Mouse (Mus musculus) heart, embryonic 14.5 days (tissue): ENCODE measurements around the gene Fbxo31. TPM values are rescaled to one million over a fixed set of nuclear protein-coding genes. Genes with fewer than 3 reads are reported as not detected.
A peak's percentile ranks its signal among the peaks of the same experiment; 100 is the strongest.

Source experiments
- ATAC-seq: fragments of 200-750 bp; cut with Nextera tagmentation; 2 replicates; pipeline ENCODE4 v1.8.0; 2017; ENCODE audit warnings: low read depth, moderate TSS enrichment; ENCODE audit not compliant: insufficient number of reproducible peaks, insufficient read depth, low FRiP score
- H3K27ac ChIP-seq, 2 experiments: fragments of 200-500 bp in 1 of 2; fragments of 300-500 bp in 1 of 2; sonication (generic) in 1 of 2; replicated peaks in 1 of 2; 2 replicates each; pipeline ENCODE4 v1.5.1; 2012 to 2014; ENCODE audit warnings: low read depth in 2 of 2, low read length in 2 of 2, control low read depth in 1 of 2, mild to moderate bottlenecking in 1 of 2, mixed read lengths in 1 of 2; ENCODE audit not compliant: control insufficient read depth in 1 of 2, insufficient read depth in 1 of 2
- H3K27me3 ChIP-seq: fragments of 300-500 bp; sonication (generic); 2 replicates; pipeline ENCODE4 v1.6.1; 2014; ENCODE audit warnings: mild to moderate bottlenecking, low read length, control low read depth; ENCODE audit not compliant: control insufficient read depth, insufficient read depth
- H3K36me3 ChIP-seq: fragments of 300-500 bp; sonication (generic); 2 replicates; pipeline ENCODE4 v1.6.1; 2014; ENCODE audit warnings: mild to moderate bottlenecking, control low read depth, low read length, mixed read lengths; ENCODE audit not compliant: control insufficient read depth, insufficient read depth
- H3K4me1 ChIP-seq, 2 experiments: fragments of 200-500 bp in 1 of 2; fragments of 300-500 bp in 1 of 2; sonication (generic) in 1 of 2; 2 replicates each; pipeline ENCODE4 v1.6.1; 2012 to 2014; ENCODE audit warnings: low read length in 2 of 2, control low read depth in 1 of 2, mixed read lengths in 1 of 2; ENCODE audit not compliant: control insufficient read depth in 2 of 2, insufficient read depth in 2 of 2
- H3K4me2 ChIP-seq: fragments of 300-500 bp; sonication (generic); 2 replicates; pipeline ENCODE4 v1.6.1; 2014; ENCODE audit warnings: mild to moderate bottlenecking, low read length
- H3K4me3 ChIP-seq, 2 experiments: fragments of 200-500 bp in 1 of 2; fragments of 300-500 bp in 1 of 2; sonication (generic) in 1 of 2; 2 replicates each; pipeline ENCODE4 v1.5.1; 2012 to 2014; ENCODE audit warnings: low read length in 2 of 2, mild to moderate bottlenecking in 2 of 2, control low read depth in 1 of 2, low read depth in 1 of 2, moderate library complexity in 1 of 2; ENCODE audit not compliant: control insufficient read depth in 1 of 2, insufficient read depth in 1 of 2
- H3K9ac ChIP-seq: fragments of 300-500 bp; sonication (generic); 2 replicates; pipeline ENCODE4 v1.6.1; 2014; ENCODE audit warnings: mild to moderate bottlenecking, low read length
- H3K9me3 ChIP-seq: fragments of 300-500 bp; sonication (generic); 2 replicates; pipeline ENCODE4 v1.6.1; 2016; ENCODE audit warnings: low read length, control low read depth; ENCODE audit not compliant: control insufficient read depth
- WGBS: fragments of 180-500 bp; shearing (Covaris S2); extraction: QIAGEN DNeasy Blood & Tissue Kit; methylation state at CpG from one replicate; pipeline ENCODE4 v1.1.7; 2014; 5-methylcytosine and 5-hydroxymethylcytosine counted together
- polyA plus RNA-seq: library from polyadenylated mRNA; unstranded; fragments of >200 nt; fragmentation: Nextera tagmentation; extraction: Ambion mirVana; gene quantifications from 2 replicates; pipeline ENCODE4 v1.2.1, GENCODE M21; 2014

Gene Fbxo31
- 9.8 and 11.8 TPM in 2 replicates for polyA plus RNA-seq

- Histone ChIP-seq H3K9ac (peak within 1 kb of the TSS; percentile 86), H3K4me1 (peaks cover 11 to 17% of the 10 kb centered on the region in 2 experiments), H3K36me3 (no peaks in the 10 kb centered on the region), H3K4me3 (peak within 1 kb of the TSS; percentile 80 to 81), H3K4me2 (peak within 1 kb of the TSS; percentile 81), H3K27me3 (no peaks in the 10 kb centered on the region), H3K27ac (0 out of 4 replicates have a peak within 1 kb of the TSS, but pooled peaks of 1 of the 2 experiments have one; percentile 9), H3K9me3 (no peaks in the 10 kb centered on the region)
- WGBS = 2% methylated on average over 63 of the region's 63 CpGs
- ATAC-seq = peak; percentile 91
These were observed at the start of gene Fbxo31 for GRCm38 (mm10) chr8:121578676-121579451. Fbxo31 (minus strand) TSS chr8:121578806.

GRCm38 (mm10) chr8:121623043-121623442 is 44.4 kb upstream of the Fbxo31 start:
- no peaks in the 10 kb centered on the region for H3K27me3 ChIP-seq
- H3K4me3 ChIP-seq = no peak overlapping the region
- no peak overlapping the region for H3K9ac ChIP-seq
- no peak overlapping the region for H3K27ac ChIP-seq
- H3K9me3 ChIP-seq = no peaks in the 10 kb centered on the region
- 87% methylated on average over 8 of the region's 8 CpGs for WGBS
- no peak overlapping the region for H3K4me2 ChIP-seq
- ATAC-seq = no peak
- peaks cover 22% of the 10 kb centered on the region for H3K36me3 ChIP-seq
- H3K4me1 ChIP-seq = peaks cover 46 to 63% of the 10 kb centered on the region in 2 experiments

- Histone ChIP-seq H3K36me3 (peaks cover 22% of the 10 kb centered on the region; the same call in 1 of the 2 replicates), H3K27ac (no peak overlapping the region), H3K9ac (no peak overlapping the region), H3K4me1 (peaks cover 44 to 65% of the 10 kb centered on the region in 2 experiments), H3K4me3 (no peak overlapping the region), H3K9me3 (no peaks in the 10 kb centered on the region), H3K27me3 (no peaks in the 10 kb centered on the region), H3K4me2 (no peak overlapping the region)
- WGBS = 60% methylated on average over 1 of the region's 1 CpGs
- no peak for ATAC-seq
These were observed 43.3 kb upstream of the Fbxo31 start for GRCm38 (mm10) chr8:121621879-121622278.

GRCm38 (mm10) chr8:121620801-121621516 is 42.4 kb upstream of the Fbxo31 start:
- Histone ChIP-seq H3K9ac (peak overlapping the region; percentile 41; the same call in 1 of the 2 replicates), H3K4me1 (peaks cover 37 to 56% of the 10 kb centered on the region in 2 experiments), H3K4me3 (no peak overlapping the region), H3K9me3 (no peaks in the 10 kb centered on the region), H3K27me3 (no peaks in the 10 kb centered on the region), H3K27ac (peak overlapping the region; percentile 1 to 84; a peak in 2 of 4 replicates), H3K36me3 (peaks cover 23% of the 10 kb centered on the region), H3K4me2 (no peak overlapping the region)
- ATAC-seq = no peak
- 54% methylated on average over 12 of the region's 12 CpGs for WGBS

- peak; percentile 74 for ATAC-seq
- H3K4me1 ChIP-seq = peaks cover 29 to 41% of the 10 kb centered on the region in 2 experiments
- no peaks in the 10 kb centered on the region for H3K27me3 ChIP-seq
- peak overlapping the region; percentile 19 for H3K4me2 ChIP-seq
- H3K9me3 ChIP-seq = no peaks in the 10 kb centered on the region
- peak overlapping the region; percentile 9; the same call in 1 of the 2 replicates for H3K9ac ChIP-seq
- H3K4me3 ChIP-seq = no peak overlapping the region
- peak overlapping the region; percentile 50 to 84 for H3K27ac ChIP-seq
- 24% methylated on average over 7 of the region's 7 CpGs for WGBS
- H3K36me3 ChIP-seq = peaks cover 27% of the 10 kb centered on the region
These were observed 40.9 kb upstream of the Fbxo31 start for GRCm38 (mm10) chr8:121619401-121619995.

- Histone ChIP-seq H3K27ac (no peak overlapping the region), H3K4me2 (no peak overlapping the region), H3K4me3 (no peak overlapping the region), H3K9ac (no peak overlapping the region), H3K9me3 (no peaks in the 10 kb centered on the region), H3K36me3 (peaks cover 47% of the 10 kb centered on the region), H3K4me1 (peaks cover 8 to 18% of the 10 kb centered on the region in 2 experiments), H3K27me3 (no peaks in the 10 kb centered on the region)
- no peak for ATAC-seq
These were observed 34.8 kb upstream of the Fbxo31 start for GRCm38 (mm10) chr8:121613419-121613818.

- Histone ChIP-seq H3K9me3 (no peaks in the 10 kb centered on the region), H3K4me2 (no peak overlapping the region), H3K4me1 (peaks cover 4 to 9% of the 10 kb centered on the region in 2 experiments; a peak in 3 of 4 replicates), H3K36me3 (peaks cover 54% of the 10 kb centered on the region), H3K27me3 (no peaks in the 10 kb centered on the region), H3K4me3 (no peak overlapping the region), H3K27ac (no peak overlapping the region), H3K9ac (no peak overlapping the region)
- no peak for ATAC-seq
- 83% methylated on average over 11 of the region's 11 CpGs for WGBS
These were observed 31.3 kb upstream of the Fbxo31 start for GRCm38 (mm10) chr8:121609916-121610315.
